Mouse (Mus musculus) lung, postnatal 25 days (tissue): Measurements from ENCODE around the gene Esm1.

Source experiments
- DNase-seq: peaks from one replicate; pipeline ENCODE4 v3.0.0; 2022; ENCODE audit warnings: low spot score

Gene Esm1

DNA sequence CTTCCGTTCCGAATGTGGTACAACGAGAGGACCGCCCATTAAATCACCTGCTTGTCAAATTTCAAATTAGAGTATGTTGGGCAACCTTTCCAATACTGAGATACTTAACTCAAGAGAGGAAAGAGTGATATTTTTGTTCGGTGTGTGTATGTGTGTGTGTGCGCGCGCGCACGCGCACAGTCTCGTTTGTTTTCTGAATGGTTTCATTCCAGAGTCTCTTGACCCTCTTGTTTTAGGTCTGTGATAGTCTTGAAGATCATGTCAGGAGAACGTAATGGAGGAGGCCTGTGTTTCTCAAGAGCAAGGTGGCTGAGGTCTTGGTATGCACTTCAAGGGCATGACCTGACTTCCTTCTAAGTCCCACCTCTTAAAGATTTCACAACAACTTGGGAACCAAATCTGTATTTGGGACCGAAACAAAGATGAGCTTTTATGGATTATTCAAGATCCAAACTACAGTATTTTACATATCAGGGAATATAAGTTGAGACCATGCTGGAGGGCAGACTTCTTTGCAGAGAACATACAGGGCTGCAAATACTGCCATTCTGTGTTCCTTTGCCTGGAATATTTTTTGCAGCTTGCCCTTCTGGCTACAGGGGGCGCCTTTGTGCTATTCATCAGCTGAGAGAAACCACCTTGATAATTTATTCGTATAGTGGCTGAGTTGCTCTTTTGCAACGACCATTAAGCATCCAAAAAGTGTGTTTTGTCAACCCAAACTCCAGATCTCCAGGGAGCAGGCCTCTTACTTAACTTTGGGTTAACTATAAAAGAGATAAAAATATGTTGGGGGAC lies 18.4 kb downstream of the Esm1 start:
- DNase-seq = peak; percentile 70

DNA sequence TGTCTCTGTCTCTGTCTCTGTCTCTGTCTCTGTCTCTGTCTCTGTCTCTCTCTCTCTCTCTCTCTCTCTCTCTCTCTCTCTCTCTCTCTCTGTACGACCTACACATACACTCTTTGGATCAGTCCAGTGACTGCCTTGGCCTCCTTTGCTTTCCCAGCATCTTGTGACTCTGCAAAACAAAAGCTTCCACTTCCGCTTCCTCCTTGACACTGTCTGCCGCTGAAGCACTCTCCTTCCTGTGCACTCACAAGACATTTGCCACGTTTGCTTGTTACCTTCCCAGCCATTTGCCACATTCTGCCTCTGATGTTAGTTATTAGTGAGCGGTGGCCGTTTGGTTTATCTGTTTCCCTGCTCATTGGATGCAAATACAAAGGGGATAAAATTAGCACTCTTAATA lies 32.7 kb downstream of the Esm1 start:
- no peak for DNase-seq

DNA sequence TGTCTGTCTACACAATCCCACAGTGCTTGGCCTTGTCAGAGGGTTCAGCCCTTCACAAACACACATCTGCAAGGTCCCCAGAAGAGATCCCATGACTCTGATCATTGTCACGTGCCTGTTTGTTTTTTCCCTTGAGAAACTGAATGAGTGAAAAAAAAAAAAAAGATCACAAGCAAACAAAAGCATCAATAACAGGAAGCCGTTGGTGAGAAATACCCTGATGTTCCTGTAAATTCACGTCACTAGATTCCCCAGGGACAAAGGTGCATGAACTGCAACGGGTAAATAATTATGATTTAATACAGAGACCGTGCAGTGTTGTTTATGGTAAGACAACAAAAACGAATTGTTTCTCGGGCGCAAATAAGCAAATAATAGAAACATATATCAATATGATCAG lies 35.6 kb downstream of the Esm1 start:
- peak; percentile 13 for DNase-seq

DNA sequence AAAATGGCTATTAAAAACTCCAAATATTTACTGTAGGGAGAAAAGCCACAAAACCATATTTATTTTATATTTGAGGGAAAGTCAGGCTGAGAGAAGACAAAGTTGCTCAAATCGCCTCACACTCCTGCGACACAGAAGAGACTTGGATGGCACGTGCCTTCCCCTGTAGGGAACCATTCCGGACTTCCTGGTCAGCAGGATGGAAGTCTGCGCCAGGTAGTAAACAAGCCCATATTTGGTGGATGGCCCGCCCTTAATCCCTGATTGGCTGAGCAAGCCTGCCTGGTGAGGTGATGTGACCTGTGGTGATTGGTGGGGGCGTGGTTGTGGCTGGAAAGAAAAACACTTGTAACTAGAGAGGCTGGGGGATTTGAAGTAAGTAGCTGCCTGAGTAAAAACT lies 43.1 kb downstream of the Esm1 start:
- DNase-seq = peak; percentile 41

DNA sequence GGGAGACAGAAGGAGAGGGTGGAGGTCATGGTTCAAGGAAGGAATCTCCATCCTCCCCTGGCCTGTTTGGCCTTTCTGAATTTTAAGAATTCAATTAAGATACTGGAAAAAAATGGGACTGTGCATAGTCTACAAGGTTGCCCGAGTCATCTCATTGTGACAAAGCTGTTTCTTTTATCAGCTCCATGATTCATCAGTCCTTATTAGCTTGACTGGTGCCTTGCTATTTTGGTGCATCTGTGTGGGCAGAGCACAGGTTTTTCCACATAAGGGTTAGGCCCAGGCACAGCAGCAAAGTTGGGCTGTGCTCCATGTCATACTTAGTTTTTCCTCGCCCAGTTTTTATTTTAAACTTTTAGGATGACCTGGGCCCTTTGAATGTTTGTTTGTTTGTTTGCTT lies 47.3 kb downstream of the Esm1 start:
- no peak for DNase-seq

DNA sequence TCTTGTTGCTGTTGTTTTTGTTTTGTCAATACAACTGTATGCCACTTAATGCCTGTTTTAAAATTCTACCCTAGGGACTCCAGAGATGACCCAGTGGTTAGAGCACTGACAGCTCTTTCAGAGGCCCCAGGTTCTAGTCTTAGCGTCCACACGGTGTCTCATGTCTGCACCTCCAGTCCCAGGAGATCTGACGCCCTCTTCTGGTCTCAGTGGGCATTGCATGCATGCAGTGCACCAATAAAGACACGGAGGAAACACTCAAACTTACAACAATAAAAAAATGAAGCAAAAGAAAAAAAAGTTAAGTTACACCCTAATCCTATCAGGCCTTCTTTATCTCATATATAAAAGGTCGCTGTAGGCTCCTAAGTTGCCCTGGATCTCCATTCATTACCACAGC lies 47.7 kb downstream of the Esm1 start:
- DNase-seq = no peak

DNA sequence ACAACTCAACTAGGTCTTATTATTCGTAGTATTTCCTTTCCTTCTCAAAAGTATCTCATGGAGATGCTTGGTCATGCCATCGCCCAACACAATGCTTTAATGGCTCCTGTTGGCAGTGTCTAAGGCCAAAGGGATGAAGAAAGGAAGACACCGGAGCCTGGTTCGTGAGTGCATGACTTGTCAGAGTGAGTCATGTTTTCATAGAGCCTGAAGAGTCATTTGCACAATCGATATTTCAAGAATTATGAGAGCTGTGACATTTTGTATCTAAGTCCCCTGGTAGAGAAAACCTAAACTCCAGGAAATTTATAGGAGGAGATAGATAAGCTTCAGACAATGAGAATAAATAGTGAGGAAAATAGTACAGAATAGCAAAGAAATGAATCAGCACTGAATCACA lies 49.8 kb downstream of the Esm1 start:
- no peak for DNase-seq

DNA sequence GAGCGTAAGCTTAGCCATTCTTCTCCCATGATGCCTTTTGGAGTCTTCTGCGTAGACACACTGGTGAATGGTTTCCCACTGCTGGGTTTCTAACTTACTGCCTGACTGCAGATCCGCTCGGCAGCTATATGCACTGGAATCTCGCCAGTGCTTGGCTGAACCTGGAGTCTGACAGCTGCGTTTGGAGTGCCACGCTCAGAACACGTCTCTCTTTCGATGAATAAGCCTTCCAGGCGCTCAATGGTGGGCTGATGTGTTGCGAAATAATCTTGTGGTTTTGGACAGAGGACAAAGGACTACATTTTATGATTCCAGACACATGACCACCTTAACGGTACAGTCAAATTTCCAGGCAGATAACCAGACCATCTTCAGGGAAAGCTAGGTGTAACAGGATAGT lies 53.4 kb downstream of the Esm1 start:
- DNase-seq = no peak

DNA sequence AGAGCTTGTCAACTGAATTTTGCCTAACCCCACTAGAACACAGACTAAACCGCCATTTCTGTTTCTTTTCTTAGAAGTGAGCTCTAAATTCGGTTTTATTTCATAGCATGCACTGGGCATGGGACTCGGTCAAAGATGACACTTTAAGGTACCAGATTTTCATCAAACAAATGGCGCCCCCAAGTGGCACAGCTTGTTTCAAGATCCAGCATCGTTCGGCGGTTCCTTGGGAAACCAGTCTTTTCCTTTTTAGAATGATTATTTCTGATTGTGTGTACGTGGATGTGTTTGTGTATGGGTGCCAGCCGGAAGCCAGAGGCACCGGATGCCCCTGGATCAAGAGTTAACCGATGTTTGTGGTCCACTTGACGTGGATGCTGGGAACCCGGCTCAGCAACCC lies 55.8 kb downstream of the Esm1 start:
- peak; percentile 44 for DNase-seq

DNA sequence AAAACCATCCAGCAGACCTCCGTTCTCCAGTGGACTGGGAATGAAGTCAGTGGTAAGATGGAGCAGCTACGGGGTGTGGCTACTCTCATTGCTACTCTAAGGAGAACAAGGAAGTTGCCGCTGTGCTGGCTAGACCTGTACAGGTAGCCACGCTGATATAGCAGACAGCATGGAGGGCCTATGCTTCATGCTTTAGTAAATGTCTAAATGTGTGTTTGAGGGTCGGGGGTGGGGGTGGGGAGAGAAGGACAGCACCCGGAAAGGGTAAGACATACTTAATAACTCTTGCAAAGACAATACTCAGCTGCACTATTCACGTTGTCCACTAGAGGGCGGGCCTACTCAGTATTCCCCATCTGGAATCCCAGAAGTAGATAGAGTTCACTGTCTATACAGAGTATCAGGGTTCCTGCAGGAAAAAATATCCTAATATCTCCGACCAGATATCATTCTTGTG lies 57.1 kb downstream of the Esm1 start:
- DNase-seq = peak; percentile 77

DNA sequence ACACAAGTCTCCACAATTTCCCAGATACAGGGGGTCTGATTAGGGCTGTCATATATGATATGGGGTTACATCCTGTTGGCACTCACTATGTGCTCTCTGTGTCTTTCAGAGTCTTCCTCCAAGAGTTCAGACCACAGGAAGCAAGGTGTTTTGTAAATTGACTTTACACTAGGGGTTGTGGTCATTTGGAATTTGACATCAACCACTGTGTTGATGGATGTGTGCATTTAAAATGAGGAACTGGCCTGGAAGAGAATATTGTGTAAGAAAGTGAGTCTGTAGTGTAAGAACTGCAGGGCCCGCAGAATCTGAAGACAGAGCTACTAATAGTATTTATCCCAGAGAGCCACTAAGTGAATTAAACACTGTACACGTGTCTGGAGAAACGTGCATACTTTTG lies 57.7 kb downstream of the Esm1 start:
- DNase-seq = no peak
